Mouse (Mus musculus) small intestine, adult 2 months (tissue): ENCODE measurements around the gene Mob3b. TPM values are rescaled to one million over a fixed set of nuclear protein-coding genes. Genes with fewer than 3 reads are reported as not detected.

Experiments used
- H3K27ac ChIP-seq: fragments of 200-500 bp; 2 replicates; pipeline ENCODE4 v1.5.1; 2012; ENCODE audit warnings: low read depth, low read length, control low read depth, inconsistent platforms; ENCODE audit not compliant: insufficient read depth
- H3K27me3 ChIP-seq: fragments of 200-500 bp; 2 replicates; pipeline ENCODE4 v1.6.1; 2012; ENCODE audit warnings: mild to moderate bottlenecking, moderate library complexity, low read length, inconsistent platforms; ENCODE audit not compliant: control insufficient read depth, insufficient read depth
- H3K36me3 ChIP-seq: fragments of 200-500 bp; 2 replicates; pipeline ENCODE4 v1.6.1; 2012; ENCODE audit warnings: mild to moderate bottlenecking, low read length, control low read depth, inconsistent platforms; ENCODE audit not compliant: control insufficient read depth, insufficient read depth
- H3K4me1 ChIP-seq: fragments of 200-500 bp; 2 replicates; pipeline ENCODE4 v1.6.1; 2012; ENCODE audit warnings: low read length, inconsistent platforms, mixed read lengths; ENCODE audit not compliant: control insufficient read depth, insufficient read depth, insufficient read length
- H3K4me3 ChIP-seq: fragments of 200-500 bp; 2 replicates; pipeline ENCODE4 v1.5.1; 2012; ENCODE audit warnings: low read depth, mild to moderate bottlenecking, control low read depth, inconsistent platforms, low read length, moderate library complexity
- CTCF ChIP-seq: fragments of 200-500 bp; IDR thresholded peaks from 2 replicates; pipeline ENCODE4 v1.5.1; 2012; ENCODE audit warnings: low read depth, mild to moderate bottlenecking, control low read depth, inconsistent platforms, low read length, moderate library complexity, mixed read lengths; ENCODE audit not compliant: insufficient replicate concordance, insufficient read length; ENCODE audit errors: extremely low read depth
- POLR2A ChIP-seq: fragments of 200-500 bp; IDR thresholded peaks from 2 replicates; pipeline ENCODE4 v1.6.1; 2012; ENCODE audit warnings: low read depth, mild to moderate bottlenecking, control low read depth, inconsistent platforms, low read length, moderate library complexity
- WGBS: fragments of 180-500 bp; shearing (Covaris S2); methylation state at CpG from one replicate; pipeline ENCODE4 v1.1.7; 2018; 5-methylcytosine and 5-hydroxymethylcytosine counted together
- polyA plus RNA-seq: library from polyadenylated mRNA; depleted of rRNA; stranded (reverse); fragments of >200 nt; gene quantifications from 2 replicates; pipeline ENCODE4 v1.2.3, GENCODE M21; 2012

Gene Mob3b
- polyA plus RNA-seq, 1 experiment, result 12.2 TPM

- Histone ChIP-seq H3K4me1 (no peaks in the 10 kb centered on the region), H3K27me3 (no peaks in the 10 kb centered on the region), H3K4me3 (no peak overlapping the region), H3K36me3 (no peaks in the 10 kb centered on the region), H3K27ac (no peak overlapping the region)
- TF ChIP-seq POLR2A (no peak), CTCF (no peak)
- WGBS, result 55% methylated on average over 6 of the region's 6 CpGs
Measured at GRCm38 (mm10) chr4:34922177-34922870, 235.0 kb downstream of the Mob3b start.

GRCm38 (mm10) chr4:34917400-34917799 lies 239.9 kb downstream of the Mob3b start:
- no peak overlapping the region for H3K4me3 ChIP-seq
- H3K36me3 ChIP-seq, result no peaks in the 10 kb centered on the region
- no peaks in the 10 kb centered on the region for H3K4me1 ChIP-seq
- no peak overlapping the region for H3K27ac ChIP-seq
- H3K27me3 ChIP-seq, result no peaks in the 10 kb centered on the region
- 29% methylated on average over 7 of the region's 7 CpGs for WGBS
- no peak for TF ChIP-seq POLR2A

- 79% methylated on average over 3 of the region's 3 CpGs for WGBS
- no peaks in the 10 kb centered on the region for H3K36me3 ChIP-seq
- H3K27me3 ChIP-seq, result no peaks in the 10 kb centered on the region
- TF ChIP-seq POLR2A, result no peak
- no peak overlapping the region for H3K27ac ChIP-seq
- no peak overlapping the region for H3K4me3 ChIP-seq
- no peaks in the 10 kb centered on the region for H3K4me1 ChIP-seq
Measured at GRCm38 (mm10) chr4:34912171-34912570, 245.1 kb downstream of the Mob3b start.

- no peaks in the 10 kb centered on the region for H3K4me1 ChIP-seq
- WGBS, result 70% methylated on average over 3 of the region's 3 CpGs
- no peaks in the 10 kb centered on the region for H3K27me3 ChIP-seq
- H3K27ac ChIP-seq, result no peak overlapping the region
- H3K4me3 ChIP-seq, result no peak overlapping the region
- H3K36me3 ChIP-seq, result no peaks in the 10 kb centered on the region
- TF ChIP-seq POLR2A (no peak), CTCF (no peak)
Measured at GRCm38 (mm10) chr4:34911401-34911800, 245.9 kb downstream of the Mob3b start.

- WGBS, result 88% methylated on average over 7 of the region's 7 CpGs
- Histone ChIP-seq H3K4me1 (no peaks in the 10 kb centered on the region), H3K27me3 (no peaks in the 10 kb centered on the region), H3K4me3 (no peak overlapping the region), H3K36me3 (no peaks in the 10 kb centered on the region), H3K27ac (no peak overlapping the region)
- no peak for TF ChIP-seq CTCF
- TF ChIP-seq POLR2A, result no peak
Measured at GRCm38 (mm10) chr4:34908127-34908526, 249.2 kb downstream of the Mob3b start.

- no peak for TF ChIP-seq CTCF
- TF ChIP-seq POLR2A, result no peak
- H3K4me1 ChIP-seq, result no peaks in the 10 kb centered on the region
- no peak overlapping the region for H3K27ac ChIP-seq
- 84% methylated on average over 14 of the region's 14 CpGs for WGBS
- H3K36me3 ChIP-seq, result no peaks in the 10 kb centered on the region
- H3K27me3 ChIP-seq, result no peaks in the 10 kb centered on the region
- no peak overlapping the region for H3K4me3 ChIP-seq
Measured at GRCm38 (mm10) chr4:34907026-34907425, 250.3 kb downstream of the Mob3b start.

GRCm38 (mm10) chr4:34906151-34906550 lies 251.1 kb downstream of the Mob3b start:
- H3K36me3 ChIP-seq, result no peaks in the 10 kb centered on the region
- no peaks in the 10 kb centered on the region for H3K4me1 ChIP-seq
- WGBS, result 78% methylated on average over 4 of the region's 4 CpGs
- H3K27ac ChIP-seq, result no peak overlapping the region
- TF ChIP-seq POLR2A (no peak), CTCF (no peak)
- H3K27me3 ChIP-seq, result no peaks in the 10 kb centered on the region
- no peak overlapping the region for H3K4me3 ChIP-seq
